Mouse (Mus musculus) left cerebral cortex, adult 2 months (tissue): ENCODE measurements around the gene Cebpg. TPM values are rescaled to one million over a fixed set of nuclear protein-coding genes. Genes with fewer than 3 reads are reported as not detected.

ENCODE experiments used
- DNase-seq, 2 experiments: peaks; one replicate each; pipeline ENCODE4 v3.0.0; 2021 to 2022; ENCODE audit warnings: low spot score in 2 of 2, mixed read lengths in 1 of 2; ENCODE audit errors: extremely low spot score in 1 of 2
- H3K27ac ChIP-seq: fragments of 200-600 bp; 2 replicates; pipeline ENCODE4 v1.8.1; 2022
- H3K4me3 ChIP-seq: fragments of 200-600 bp; 2 replicates; pipeline ENCODE4 v1.8.1; 2022
- CTCF ChIP-seq: fragments of 200-600 bp; IDR thresholded peaks from 2 replicates; pipeline ENCODE4 v1.8.1; 2022; ENCODE audit warnings: antibody characterized with exemption, mild to moderate bottlenecking, moderate library complexity
- intact Hi-C: fragments of 180-260 bp; cut with DNase I; formaldehyde crosslinking; loops from one replicate; pipeline ENCODE4 v1.15.1; 2025
- total RNA-seq, 2 experiments: library from RNA; stranded (reverse); gene quantifications; 2 replicates each; pipeline ENCODE4 v1.2.3; 2021

Cebpg gene
- total RNA-seq, 2 experiments from 2014 or later: 34.3 to 38.4 TPM

DNA sequence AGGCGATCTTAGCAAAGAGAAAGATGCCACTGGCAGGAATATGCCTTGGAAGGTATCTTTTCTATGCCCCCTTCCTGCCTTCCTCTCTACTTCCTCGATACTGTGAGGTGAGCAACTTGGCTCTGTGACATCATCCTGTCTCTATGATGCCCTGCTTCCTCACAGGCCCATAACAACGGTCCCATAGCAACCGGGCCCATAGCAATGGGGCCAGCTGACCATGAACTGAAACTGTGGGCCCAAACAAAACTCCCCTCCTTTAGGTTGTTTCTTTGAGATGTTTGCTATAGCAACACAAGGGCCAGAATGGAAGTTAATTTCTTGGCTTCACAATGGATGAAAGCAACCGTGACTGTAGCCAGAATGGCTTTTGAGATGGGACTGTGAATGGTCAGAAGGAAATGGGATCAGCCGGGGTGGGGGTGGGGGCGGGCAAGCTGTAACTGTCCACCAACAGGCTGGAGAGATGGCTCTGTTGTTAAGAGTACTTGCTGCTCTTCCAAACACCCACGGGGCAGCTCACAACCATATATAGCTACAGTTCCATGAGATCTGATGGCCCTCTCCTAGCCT, 10.4 kb upstream of the Cebpg start:
- no peak for DNase-seq
- Histone ChIP-seq H3K4me3 (no peak overlapping the region), H3K27ac (no peak overlapping the region)
- TF ChIP-seq CTCF: no peak
- intact Hi-C loops: no loop called here

DNA sequence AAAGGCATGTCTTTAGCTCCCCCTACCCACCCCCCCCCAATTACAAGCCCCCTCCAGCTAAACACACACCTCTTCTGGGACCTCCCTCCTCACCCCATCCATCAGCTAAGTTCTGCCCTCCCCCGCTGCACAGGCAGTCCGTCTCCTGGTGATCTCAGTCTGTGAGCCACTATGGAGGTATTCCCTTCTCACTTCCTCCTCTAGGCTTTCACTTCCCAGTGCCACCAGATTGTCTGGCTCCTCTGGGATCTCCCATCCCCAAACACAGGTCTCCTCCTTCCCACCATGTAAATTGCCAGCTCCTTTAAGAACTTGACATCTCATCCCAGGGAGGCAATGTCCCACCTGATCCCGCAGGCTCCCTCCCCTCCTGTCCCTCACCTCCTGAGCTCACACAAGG, 9.6 kb upstream of the Cebpg start:
- Histone ChIP-seq H3K4me3 (no peak overlapping the region), H3K27ac (no peak overlapping the region)
- TF ChIP-seq CTCF: no peak
- intact Hi-C loops: no loop called here
- DNase-seq: no peak

DNA sequence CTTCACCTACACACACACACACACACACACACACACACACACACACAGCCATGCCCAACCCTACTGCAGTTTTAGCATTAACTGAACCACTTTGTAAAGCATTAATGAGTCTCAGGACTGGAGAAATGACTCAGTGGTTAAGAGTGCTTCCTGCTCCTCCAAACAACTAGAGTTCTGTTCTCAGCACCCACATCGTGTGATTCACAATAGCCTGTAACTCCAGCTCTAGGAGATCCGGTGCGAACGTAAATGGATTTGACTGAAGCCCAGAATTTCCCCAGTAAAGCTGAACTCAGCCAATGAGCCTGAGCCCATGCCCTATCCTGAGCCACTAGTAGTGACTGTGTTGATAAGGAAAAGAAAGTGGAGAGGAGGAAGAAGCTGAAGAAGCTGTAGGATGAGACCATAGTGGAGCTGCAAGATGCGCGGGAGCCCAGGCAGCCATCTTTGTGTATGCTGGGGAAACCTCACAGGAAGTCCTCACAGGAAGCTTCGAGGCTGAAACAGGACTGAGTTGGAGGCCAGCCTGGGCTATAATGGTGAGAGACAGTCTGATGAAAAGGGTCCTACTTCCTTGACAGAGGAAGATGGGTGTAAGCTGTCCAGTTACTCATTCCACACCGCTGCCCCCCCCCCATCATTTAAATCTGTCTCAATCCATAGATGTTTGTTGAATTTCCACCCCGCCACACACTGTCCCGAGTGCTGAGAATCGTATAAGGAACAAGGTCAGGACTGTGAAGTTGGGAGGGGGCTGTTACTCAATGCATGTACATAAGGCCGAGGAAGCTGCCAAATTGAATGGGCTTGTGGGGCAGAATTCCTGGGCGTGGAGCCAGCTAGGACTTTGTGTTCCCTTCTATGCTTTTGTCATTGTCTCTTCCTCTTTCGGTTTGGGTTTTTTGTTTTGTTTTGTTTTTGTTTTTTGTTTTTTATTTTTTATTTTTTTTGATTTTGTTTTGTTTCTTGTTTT, 8.2 kb upstream of the Cebpg start:
- no peak for TF ChIP-seq CTCF
- no peak overlapping the region for H3K27ac ChIP-seq
- peak in 1 of 2 experiments; percentile 29 for DNase-seq
- H3K4me3 ChIP-seq: no peak overlapping the region
- intact Hi-C loops: no loop called here

DNA sequence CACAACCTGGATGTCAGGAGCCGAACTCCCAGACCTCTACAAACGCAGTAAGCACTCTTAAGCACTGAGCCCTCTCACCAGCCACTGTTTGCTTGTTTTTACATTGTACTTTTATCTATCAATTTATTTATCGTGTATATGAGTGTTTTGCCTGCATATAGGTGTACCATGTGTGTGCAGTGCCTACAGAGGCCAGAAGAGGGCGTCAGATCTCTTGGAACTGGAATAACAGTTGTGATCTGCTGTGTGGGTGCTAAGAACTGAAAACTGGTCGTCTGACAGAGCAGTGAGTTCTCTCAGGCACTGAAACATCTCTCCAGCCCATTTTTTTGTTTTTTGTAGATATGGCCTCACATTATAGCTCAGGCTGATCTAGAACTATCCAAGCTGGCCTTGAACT, 3.1 kb upstream of the Cebpg start:
- no peak for DNase-seq
- H3K4me3 ChIP-seq: no peak overlapping the region
- intact Hi-C loops: no loop called here
- no peak overlapping the region for H3K27ac ChIP-seq
- TF ChIP-seq CTCF: no peak; the same call in 1 of the 2 replicates

DNA sequence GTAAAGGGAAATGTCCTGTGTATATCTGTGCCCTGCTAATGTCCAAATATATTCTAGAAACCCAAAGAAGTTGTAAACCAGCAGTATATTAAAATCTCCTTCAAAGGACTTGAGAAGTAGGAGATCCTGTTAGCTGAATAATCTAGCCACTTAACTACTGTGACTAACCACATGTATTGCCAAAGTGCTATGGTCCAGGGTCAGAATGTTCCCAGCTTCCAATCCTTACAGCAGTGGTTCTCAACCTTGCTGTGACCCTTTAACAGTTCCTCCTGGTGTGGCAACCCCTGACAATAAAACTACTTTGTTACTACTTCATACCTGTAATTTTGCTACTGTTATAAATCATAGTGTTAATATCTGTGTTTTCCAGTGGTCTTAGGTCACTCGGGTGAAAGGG, 2.0 kb upstream of the Cebpg start:
- intact Hi-C loops: no loop called here
- TF ChIP-seq CTCF: no peak
- no peak for DNase-seq
- Histone ChIP-seq H3K27ac (no peak overlapping the region), H3K4me3 (no peak overlapping the region)

DNA sequence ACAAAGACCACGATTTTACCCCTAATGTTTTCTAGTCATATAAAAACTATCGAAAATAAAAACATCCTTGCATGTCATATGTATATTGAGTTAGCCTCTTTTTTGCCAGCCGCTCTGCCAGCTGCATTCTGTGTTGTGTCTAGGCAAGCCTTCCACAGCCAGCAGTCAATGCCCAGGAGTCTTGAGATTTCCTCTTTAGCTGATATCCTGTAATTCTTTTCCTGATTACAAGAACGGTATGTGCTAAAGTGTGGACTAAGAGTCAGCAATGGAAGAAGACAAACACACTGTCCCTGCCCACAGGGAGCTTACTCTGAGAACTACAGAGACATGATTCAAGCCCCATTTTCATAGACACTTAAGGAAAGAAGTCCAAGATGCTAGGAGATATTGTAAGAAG, 1.2 kb upstream of the Cebpg start:
- DNase-seq: no peak
- H3K4me3 ChIP-seq: no peak overlapping the region
- intact Hi-C loops: loop anchor here (2.0 kb wide), 1 partner anchor 29 kb away; no protein-coding TSS in a partner anchor
- no peak for TF ChIP-seq CTCF
- no peak overlapping the region for H3K27ac ChIP-seq

DNA sequence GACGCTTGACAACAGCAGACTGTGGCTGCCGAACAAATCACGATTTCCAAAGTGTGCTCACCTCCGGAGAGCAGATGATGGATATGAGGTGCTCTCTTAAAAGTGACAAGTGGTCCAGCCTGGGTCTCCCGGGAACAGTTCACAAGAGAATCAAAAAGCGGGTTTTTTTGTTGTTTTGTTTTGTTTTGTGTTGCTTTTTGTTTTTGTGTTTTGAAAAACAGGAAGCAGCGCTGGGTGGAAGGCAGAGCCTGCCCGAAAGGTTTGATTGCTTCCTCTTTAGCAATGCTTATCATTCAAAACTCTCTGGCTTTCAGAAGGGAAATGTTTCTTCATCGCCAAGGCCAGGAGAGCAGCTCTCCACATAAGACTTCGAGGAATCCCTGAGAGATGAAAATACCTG, 626 bp upstream of the Cebpg start:
- no peak for TF ChIP-seq CTCF
- Histone ChIP-seq H3K27ac (peak overlapping the region; percentile 83), H3K4me3 (peak overlapping the region; percentile 86)
- no peak for DNase-seq
- intact Hi-C loops: loop anchor here (1.0 to 2.0 kb wide), 2 partner anchors 30 to 61 kb away; no protein-coding TSS in a partner anchor

DNA sequence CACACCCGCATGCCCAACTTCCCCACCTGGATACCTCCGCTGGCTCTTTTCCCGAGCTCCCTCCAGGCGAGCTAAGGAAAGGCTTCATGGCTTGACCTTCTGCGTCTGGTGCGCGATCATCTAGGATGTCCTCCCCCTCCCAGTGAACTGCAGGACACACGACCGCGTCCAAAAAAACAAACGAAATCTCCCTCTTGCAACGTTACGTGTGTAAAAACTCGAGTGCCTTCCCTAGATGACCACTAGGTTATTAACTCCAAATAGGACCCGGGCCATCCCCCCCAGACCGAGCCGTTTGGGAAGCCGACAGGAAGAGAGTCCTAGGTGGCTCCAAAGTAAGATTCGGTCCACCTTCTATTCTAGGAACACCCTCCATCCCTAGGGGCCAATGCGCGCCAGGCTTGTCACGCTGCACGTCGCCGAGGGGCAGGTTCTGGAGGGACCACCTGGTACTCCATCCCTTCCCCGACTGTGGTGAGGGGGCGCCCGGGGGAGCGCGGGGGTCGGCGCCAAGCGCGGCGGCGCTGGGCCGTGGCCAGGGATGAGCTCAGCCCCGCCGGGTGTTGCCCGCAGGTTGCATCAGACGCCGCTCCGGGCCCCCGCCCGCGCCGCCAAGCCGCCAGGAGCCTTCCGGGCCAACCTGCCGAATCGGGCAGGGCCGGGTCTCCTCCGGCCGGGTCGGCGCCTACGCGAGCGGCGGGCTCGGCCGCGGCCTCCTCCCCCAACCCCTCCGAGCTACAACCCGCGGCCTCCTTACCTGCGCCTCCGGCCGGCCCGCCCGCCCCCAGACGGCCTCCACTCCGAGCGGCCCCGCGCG, 546 bp downstream of the Cebpg start:
- no peak; the same call in none of the 2 replicates for TF ChIP-seq CTCF
- Histone ChIP-seq H3K4me3 (peak overlapping the region; percentile 86), H3K27ac (peak overlapping the region; percentile 95)
- peak; percentile 65 to 68 for DNase-seq
- intact Hi-C loops: loop anchor here (1.0 to 2.0 kb wide), 2 partner anchors 31 to 62 kb away; no protein-coding TSS in a partner anchor

DNA sequence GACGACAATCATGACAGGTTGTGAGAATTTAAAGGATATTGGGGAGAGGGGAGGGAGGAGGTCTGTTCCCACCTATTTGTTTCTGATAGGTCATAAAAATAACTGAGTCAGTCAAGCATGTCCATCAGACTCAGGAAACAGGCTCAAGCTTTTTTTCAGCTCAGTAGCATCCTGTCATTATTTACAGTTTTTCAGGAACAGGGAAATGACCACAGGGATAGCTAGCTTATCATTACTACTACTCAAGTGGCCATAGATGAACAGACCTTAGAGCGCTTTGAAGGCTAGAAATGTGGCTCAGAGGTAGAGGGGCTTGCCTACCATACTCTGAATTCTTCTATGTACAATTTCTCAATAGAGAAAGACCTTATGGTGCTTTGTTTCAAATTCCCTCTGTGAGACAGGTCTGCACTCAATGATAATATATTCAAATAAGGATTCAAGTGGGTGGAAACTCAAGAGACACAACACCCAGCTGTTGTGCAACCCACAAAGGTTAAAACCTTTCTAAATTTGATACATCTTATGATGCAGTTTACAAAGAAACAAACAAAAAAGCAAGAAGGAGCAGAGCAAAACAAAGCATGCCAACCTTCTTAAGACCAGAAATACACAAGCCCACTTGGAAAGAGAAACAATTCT, 1.3 kb downstream of the Cebpg start:
- H3K27ac ChIP-seq: peak overlapping the region; percentile 95
- DNase-seq: no peak
- intact Hi-C loops: no loop called here
- peak overlapping the region; percentile 86 for H3K4me3 ChIP-seq
- no peak for TF ChIP-seq CTCF

DNA sequence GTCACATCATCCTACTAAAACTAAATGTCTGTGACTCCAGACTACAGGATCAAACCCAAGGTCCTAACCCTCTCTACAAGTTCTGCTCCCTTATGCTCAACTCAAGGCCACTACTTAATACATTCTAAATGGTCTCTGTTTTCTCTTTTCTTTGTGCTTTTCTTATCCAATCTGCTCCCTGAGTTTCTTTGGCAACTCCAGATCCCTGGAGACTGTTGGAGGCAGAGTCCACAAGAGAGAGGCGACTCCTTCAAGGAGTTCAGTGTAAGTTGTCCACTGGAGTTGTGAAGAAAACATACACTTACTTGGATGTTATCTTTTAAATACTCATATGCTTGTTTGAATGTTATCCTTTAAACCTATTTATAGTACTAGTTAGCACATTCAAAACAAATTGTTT, 2.1 kb downstream of the Cebpg start:
- TF ChIP-seq CTCF: no peak
- H3K4me3 ChIP-seq: no peak overlapping the region
- intact Hi-C loops: no loop called here
- DNase-seq: no peak
- H3K27ac ChIP-seq: no peak overlapping the region

DNA sequence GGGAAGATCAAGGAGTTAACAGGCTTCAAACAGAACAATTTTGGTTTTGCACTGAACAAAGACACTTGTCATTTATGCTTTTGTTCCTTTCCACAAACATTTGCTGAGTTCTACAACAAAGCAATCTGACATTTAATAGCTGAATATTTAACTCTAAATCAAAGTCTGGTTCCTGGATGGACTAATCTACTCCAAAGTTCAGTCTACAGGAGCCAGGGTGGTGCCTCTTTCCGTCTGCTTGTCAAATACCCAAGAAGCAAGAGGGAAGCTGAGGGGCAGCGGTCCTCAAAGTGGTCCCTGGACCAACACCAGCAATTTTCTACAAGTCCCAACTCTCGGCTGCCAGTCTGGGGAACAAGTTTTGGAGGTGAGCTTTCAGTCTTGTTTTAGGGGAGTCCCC, 3.2 kb downstream of the Cebpg start:
- DNase-seq: no peak
- Histone ChIP-seq H3K27ac (no peak overlapping the region), H3K4me3 (no peak overlapping the region)
- no peak for TF ChIP-seq CTCF
- intact Hi-C loops: no loop called here
